Mouse (Mus musculus): ENCODE data around the gene Rab5a. TPM values are rescaled to one million over a fixed set of nuclear protein-coding genes. Genes with fewer than 3 reads are reported as not detected.
"Not testable (repeated sequence)": the region's sequence is repeated elsewhere in the genome, so short reads cannot be mapped to it uniquely, and the experiment has no call there.

Rab5a gene
- polyA plus RNA-seq, 1 experiment from 2014 or later, result 55.3 TPM

DNA sequence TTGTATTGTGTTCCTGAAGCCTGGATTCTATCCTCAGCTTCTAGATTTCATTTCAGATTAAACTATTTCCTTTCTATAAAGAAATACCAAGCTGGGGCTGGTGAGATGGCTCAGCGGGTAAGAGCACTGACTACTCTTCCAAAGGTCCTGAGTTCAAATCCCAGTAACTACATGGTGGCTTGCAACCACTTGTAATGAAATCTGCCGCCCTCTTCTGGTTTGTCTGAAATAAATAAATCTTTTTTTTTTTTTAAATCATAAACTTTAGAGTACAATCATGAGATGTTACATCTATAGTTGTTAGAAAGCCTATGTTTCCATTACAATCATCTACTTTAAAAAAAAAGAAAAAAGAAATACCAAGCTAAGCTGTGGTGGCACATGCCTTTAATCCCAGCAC is 23.9 kb downstream of the Rab5a start:
- no peak for DNase-seq (ENCODE audit: extremely low spot score, low spot score)
- Histone ChIP-seq H3K4me3 (no peak overlapping the region), H3K9me3 (no peaks in the 10 kb centered on the region), H3K4me1 (no peaks in the 10 kb centered on the region), H3K36me3 (replicated peaks) (peaks cover 83% of the 10 kb centered on the region), H3K27ac (no peak overlapping the region), H3K27me3 (ENCODE audit: poor library complexity, severe bottlenecking) (no peaks in the 10 kb centered on the region)
- WGBS, result 89% methylated on average over 2 of the region's 2 CpGs

DNA sequence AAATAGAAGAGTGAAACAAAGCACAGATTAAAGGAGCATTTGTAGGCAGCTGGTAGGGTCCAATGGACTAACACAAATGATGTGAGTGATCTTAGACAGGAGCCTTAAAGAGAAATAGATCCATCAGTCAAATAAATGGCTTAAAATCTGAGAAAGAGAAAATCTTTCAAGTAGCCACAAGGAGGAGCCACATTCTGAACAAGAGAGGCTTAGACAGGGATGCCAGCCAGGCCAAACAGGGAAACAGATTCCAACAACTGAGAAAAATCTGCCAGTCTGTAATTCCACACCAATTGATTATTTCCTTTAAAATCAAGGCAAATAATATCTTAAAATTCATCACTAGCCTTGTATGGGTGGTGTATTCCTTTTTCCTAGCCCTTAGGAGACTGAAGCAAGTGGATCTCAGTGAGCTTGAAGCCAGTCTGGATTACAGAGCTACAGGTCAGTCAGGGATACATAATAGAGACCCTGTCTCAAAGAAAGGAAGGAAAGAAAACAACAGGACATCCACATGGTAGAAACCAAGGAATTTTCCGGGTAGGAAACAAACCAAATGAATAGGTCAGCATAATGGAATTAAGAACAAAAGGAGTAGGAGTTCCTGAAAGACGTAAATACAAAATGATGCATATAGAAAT is 33.4 kb downstream of the Rab5a start:
- Histone ChIP-seq H3K27ac (no peak overlapping the region), H3K36me3 (replicated peaks) (peaks cover 19% of the 10 kb centered on the region), H3K4me1 (no peaks in the 10 kb centered on the region), H3K4me3 (no peak overlapping the region), H3K9me3 (no peaks in the 10 kb centered on the region), H3K27me3 (ENCODE audit: poor library complexity, severe bottlenecking) (no peaks in the 10 kb centered on the region)
- DNase-seq (ENCODE audit: extremely low spot score, low spot score), result no peak
- 88% methylated on average over 2 of the region's 2 CpGs for WGBS

DNA sequence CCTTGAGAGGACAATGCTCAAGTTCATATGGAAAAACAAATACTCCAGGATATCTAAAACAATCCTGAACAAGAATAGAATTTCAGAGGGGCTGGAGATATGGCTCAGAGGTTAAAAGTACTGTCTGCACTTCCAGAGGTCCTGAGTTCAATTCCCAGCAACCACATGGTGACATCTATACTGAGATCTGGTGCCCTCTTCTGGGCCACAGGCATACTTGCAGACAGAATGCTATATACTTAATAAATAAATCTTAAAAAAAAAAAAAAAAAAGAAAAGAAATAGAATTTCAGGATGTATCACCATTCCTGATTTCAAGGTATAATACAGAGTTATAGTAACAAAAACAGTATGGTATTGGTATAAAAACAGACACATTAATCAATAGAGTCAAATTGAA is 40.3 kb downstream of the Rab5a start:
- no peaks in the 10 kb centered on the region for H3K9me3 ChIP-seq
- H3K4me1 ChIP-seq, result no peaks in the 10 kb centered on the region
- DNase-seq (ENCODE audit: extremely low spot score, low spot score), result no peak
- no peak overlapping the region for H3K27ac ChIP-seq
- no peak overlapping the region for H3K4me3 ChIP-seq
- peaks cover 15% of the 10 kb centered on the region for H3K36me3 ChIP-seq (replicated peaks)
- no peaks in the 10 kb centered on the region for H3K27me3 ChIP-seq (ENCODE audit: poor library complexity, severe bottlenecking)

GRCm38 (mm10) chr17:53520509-53520908 is 41.5 kb downstream of the Rab5a start:
- Histone ChIP-seq H3K9me3 (no peaks in the 10 kb centered on the region), H3K36me3 (replicated peaks) (peaks cover 9% of the 10 kb centered on the region)
- DNase-seq (ENCODE audit: extremely low spot score, low spot score), result no peak

DNA sequence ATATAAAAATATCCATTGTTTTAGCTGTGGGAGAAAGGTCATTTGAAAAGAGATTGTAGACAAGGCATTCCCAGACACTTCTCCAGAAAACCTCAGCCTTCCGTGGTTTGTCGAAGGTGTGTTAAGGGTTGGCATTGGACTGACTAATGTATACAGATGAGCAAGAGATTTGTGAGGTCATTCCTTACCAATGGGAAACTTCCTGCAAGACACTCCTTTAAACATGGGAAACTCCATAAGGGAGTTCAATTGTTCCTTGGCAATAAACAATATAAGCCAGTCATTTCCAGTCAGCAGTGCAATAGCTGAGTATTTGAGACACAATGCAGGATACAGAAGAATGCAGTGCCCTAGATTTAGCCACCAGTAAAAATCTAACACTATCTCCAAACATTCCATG is 49.0 kb downstream of the Rab5a start:
- H3K27ac ChIP-seq, result no peak overlapping the region
- H3K27me3 ChIP-seq (ENCODE audit: poor library complexity, severe bottlenecking), result no peaks in the 10 kb centered on the region
- no peaks in the 10 kb centered on the region for H3K9me3 ChIP-seq
- no peak for DNase-seq (ENCODE audit: extremely low spot score, low spot score)
- no peaks in the 10 kb centered on the region for H3K36me3 ChIP-seq (replicated peaks)
- 94% methylated on average over 2 of the region's 2 CpGs for WGBS
- no peak overlapping the region for H3K4me3 ChIP-seq
- no peaks in the 10 kb centered on the region for H3K4me1 ChIP-seq

More at GRCm38 (mm10) chr17:53520509-53520908, 41.5 kb downstream of the Rab5a start:
- Histone ChIP-seq H3K4me3 (no peak overlapping the region), H3K4me1 (no peaks in the 10 kb centered on the region), H3K27me3 (ENCODE audit: poor library complexity, severe bottlenecking) (no peaks in the 10 kb centered on the region), H3K27ac (no peak overlapping the region)

DNA sequence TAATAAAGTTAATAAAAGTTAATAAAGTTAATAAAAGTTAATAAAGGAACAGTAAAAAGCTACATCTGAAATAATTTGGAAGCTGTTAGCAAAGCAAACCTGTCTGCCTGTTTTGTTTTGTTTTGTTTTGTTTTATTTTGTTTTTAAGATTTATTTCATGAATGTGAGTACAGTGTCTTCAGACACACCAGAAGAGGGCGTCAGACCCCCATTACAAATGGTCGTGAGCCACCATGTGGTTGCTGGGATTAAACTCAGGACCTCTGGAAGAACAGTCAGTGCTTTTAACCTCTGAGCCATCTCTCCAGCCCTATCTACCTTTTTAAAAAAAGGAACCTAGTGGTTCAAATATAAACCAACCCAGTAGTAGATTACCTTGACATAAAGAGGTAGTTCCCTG is 52.1 kb downstream of the Rab5a start:
- Histone ChIP-seq H3K27me3 (ENCODE audit: poor library complexity, severe bottlenecking) (no peaks in the 10 kb centered on the region), H3K4me1 (no peaks in the 10 kb centered on the region), H3K27ac (no peak overlapping the region), H3K9me3 (no peaks in the 10 kb centered on the region), H3K4me3 (no peak overlapping the region), H3K36me3 (replicated peaks) (no peaks in the 10 kb centered on the region)
- DNase-seq (ENCODE audit: extremely low spot score, low spot score), result no peak
- 56% methylated on average over 2 of the region's 2 CpGs for WGBS

- DNase-seq (ENCODE audit: extremely low spot score, low spot score), result no peak
- Histone ChIP-seq H3K9me3 (no peaks in the 10 kb centered on the region), H3K27me3 (ENCODE audit: poor library complexity, severe bottlenecking) (no peaks in the 10 kb centered on the region), H3K4me1 (no peaks in the 10 kb centered on the region), H3K36me3 (replicated peaks) (no peaks in the 10 kb centered on the region), H3K27ac (no peak overlapping the region), H3K4me3 (no peak overlapping the region)
- WGBS, result 90% methylated on average over 2 of the region's 2 CpGs
These were observed 53.4 kb downstream of the Rab5a start for GRCm38 (mm10) chr17:53532425-53532824.

DNA sequence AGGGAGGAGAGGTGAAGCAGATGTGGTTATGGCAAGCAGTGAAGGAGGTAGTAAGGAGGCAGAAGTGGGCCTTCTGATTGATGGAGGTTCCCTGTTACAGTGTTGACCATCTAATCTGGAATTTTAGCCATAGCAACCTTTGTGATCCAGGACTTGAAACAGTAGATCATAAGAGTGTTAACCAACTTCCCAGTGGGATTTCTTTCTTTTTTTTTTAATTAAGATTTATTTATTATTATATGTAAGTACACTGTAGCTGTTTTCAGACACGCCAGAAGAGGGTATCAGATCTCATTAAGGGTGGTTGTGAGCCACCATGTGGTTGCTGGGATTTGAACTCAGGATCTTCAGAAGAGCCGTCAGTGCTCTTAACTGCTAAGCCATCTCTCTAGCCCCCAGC is 60.3 kb downstream of the Rab5a start, which contains the start of gene Pp2d1:
Pp2d1 (minus strand) TSS at position 101 of the 400 bp plus-strand sequence.
- not testable (repeated sequence) for H3K4me3 ChIP-seq; H3K36me3 ChIP-seq (replicated peaks); H3K9me3 ChIP-seq; H3K27ac ChIP-seq; DNase-seq (ENCODE audit: extremely low spot score, low spot score); H3K27me3 ChIP-seq (ENCODE audit: poor library complexity, severe bottlenecking); H3K4me1 ChIP-seq
- WGBS, result 75% methylated on average over 2 of the region's 2 CpGs

- H3K4me3 ChIP-seq, result no peak overlapping the region
- DNase-seq (ENCODE audit: extremely low spot score, low spot score), result no peak
- 95% methylated on average over 4 of the region's 4 CpGs for WGBS
- no peaks in the 10 kb centered on the region for H3K27me3 ChIP-seq (ENCODE audit: poor library complexity, severe bottlenecking)
- H3K4me1 ChIP-seq, result no peaks in the 10 kb centered on the region
- H3K27ac ChIP-seq, result no peak overlapping the region
- no peaks in the 10 kb centered on the region for H3K9me3 ChIP-seq
- no peaks in the 10 kb centered on the region for H3K36me3 ChIP-seq (replicated peaks)
These were observed 63.5 kb downstream of the Rab5a start for GRCm38 (mm10) chr17:53542536-53542935.

DNA sequence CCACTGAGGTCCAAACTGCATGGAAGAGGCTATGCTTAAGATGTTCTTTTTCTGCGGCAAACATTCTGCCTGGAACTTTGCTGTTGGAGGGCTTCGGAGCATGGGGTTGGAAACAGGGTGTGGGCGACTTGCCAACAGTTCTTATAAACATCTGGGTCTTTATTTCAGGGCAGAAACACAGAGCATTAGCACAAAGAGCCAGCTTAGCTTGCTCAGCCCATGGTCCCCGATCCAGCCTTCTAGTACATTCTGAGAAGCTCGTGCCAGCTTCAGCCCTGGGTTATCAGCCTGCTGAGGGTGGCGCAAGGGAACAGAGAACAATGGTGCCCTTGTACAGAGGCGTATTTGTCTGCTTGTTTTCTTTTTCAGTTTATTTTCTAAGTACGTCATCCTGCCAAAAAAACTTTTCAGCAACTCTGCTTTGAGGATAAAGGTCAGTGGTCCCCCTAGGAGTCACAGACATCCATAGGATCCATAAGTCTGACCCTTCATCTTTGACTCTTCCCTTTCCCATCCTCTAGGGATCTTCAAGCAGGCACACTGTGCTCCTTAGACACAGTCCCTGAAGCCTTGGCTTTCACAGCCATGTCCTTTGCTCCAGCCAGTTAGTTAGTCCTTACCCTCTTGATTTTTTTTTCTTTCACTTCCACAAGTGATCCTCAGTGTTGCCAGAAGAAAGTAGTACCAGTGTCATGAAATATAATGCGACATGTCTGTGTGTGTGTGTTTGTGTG is 64.7 kb downstream of the Rab5a start:
- no peaks in the 10 kb centered on the region for H3K27me3 ChIP-seq (ENCODE audit: poor library complexity, severe bottlenecking)
- H3K9me3 ChIP-seq, result no peaks in the 10 kb centered on the region
- H3K27ac ChIP-seq, result no peak overlapping the region
- no peak overlapping the region for H3K4me3 ChIP-seq
- no peaks in the 10 kb centered on the region for H3K4me1 ChIP-seq
- no peak for DNase-seq (ENCODE audit: extremely low spot score, low spot score)
- 88% methylated on average over 9 of the region's 9 CpGs for WGBS
- H3K36me3 ChIP-seq (replicated peaks), result no peaks in the 10 kb centered on the region

DNA sequence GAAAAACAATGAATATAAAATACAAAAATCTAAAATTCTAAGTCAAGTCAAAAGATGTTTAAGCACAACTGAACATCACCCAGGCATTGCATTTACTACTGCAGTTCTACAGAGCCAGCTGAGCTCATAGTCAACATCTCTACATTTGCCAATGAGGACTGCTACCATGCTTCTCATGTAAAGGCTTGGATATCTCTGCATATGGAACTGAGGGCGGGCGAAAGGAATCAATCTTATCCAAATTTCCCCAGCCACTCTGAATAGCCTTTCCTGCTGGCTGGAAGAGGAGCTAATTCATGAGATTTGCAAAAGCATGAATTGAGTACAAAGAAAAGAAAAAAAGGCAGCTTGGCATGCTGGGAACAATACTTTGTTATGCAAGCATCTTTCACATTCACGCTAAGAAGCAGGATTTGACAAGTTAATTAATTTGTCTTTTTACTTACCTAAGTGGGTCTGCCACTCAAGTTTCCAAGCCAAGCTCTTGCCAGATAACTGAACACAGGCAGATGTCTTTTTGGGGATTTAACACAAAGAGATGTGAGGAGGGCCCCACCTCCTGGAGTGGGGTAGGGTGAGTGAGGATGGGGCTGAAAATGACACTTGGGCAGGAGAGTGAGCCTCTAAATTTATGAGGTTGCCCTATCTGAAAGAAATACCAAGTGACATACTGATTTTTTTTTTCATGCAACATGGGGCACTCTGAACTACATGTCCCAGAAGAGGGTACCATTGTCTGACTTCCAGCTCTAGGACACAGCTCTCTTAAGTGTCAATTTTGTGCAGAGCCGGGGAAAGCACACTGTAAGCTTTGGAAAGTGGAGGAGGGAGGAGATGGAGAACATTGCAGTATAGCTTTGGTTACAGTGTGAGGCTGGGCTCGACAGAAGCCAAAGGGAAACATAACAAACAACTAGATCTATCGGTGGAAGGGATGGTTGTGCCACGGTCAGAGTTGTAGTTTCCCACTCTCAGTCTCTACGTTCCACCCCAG is 72.6 kb downstream of the Rab5a start:
- H3K27me3 ChIP-seq (ENCODE audit: poor library complexity, severe bottlenecking), result no peaks in the 10 kb centered on the region
- H3K9me3 ChIP-seq, result 0 out of 2 replicates have a peak, but pooled peaks cover 3% of the 10 kb centered on the region
- H3K36me3 ChIP-seq (replicated peaks), result no peaks in the 10 kb centered on the region
- no peak for DNase-seq (ENCODE audit: extremely low spot score, low spot score)
- H3K4me1 ChIP-seq, result peaks cover 9% of the 10 kb centered on the region
- H3K4me3 ChIP-seq, result no peak overlapping the region
- 66% methylated on average over 8 of the region's 8 CpGs for WGBS
- H3K27ac ChIP-seq, result no peak overlapping the region

- no peaks in the 10 kb centered on the region for H3K36me3 ChIP-seq (replicated peaks)
- no peak overlapping the region for H3K27ac ChIP-seq
- no peak overlapping the region for H3K4me3 ChIP-seq
- H3K27me3 ChIP-seq (ENCODE audit: poor library complexity, severe bottlenecking), result no peaks in the 10 kb centered on the region
- H3K9me3 ChIP-seq, result 0 out of 2 replicates have a peak, but pooled peaks cover 3% of the 10 kb centered on the region
- peaks cover 9% of the 10 kb centered on the region for H3K4me1 ChIP-seq
- no peak for DNase-seq (ENCODE audit: extremely low spot score, low spot score)
- WGBS, result 74% methylated on average over 4 of the region's 4 CpGs
These were observed 75.1 kb downstream of the Rab5a start for GRCm38 (mm10) chr17:53554088-53554487.
